Mouse (Mus musculus) embryo, embryonic 10.5 days (tissue): ENCODE results near the gene Cfdp1.
A peak's percentile ranks its signal among the peaks of the same experiment; 100 is the strongest.
"Not testable (repeated sequence)": the region's sequence is repeated elsewhere in the genome, so short reads cannot be mapped to it uniquely, and the experiment has no call there.

Experiments used
- DNase-seq: peaks from one replicate; pipeline ENCODE4 v3.0.0-alpha.2; 2015; ENCODE audit warnings: low spot score

The Cfdp1 gene

DNA sequence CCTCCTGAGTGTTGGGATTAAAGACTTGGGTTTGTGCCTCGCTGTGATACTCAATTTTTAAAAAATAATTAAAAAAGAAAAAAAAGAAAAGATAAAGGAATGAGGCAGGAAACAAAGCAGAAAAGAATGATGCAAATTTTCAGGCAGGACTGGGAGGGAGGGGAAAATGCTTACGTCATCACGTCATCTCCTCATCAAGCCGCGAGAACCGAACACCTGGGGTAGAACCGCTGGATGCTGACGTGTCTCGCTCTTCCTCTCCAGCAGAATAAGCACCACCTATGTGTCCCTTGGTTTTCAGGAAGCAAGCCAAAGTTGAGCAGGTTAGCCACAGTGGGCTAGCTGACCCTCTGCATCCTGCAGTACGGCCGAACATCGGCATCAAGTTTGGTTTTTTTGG lies 1.9 kb upstream of the Cfdp1 start:
- no peak for DNase-seq

DNA sequence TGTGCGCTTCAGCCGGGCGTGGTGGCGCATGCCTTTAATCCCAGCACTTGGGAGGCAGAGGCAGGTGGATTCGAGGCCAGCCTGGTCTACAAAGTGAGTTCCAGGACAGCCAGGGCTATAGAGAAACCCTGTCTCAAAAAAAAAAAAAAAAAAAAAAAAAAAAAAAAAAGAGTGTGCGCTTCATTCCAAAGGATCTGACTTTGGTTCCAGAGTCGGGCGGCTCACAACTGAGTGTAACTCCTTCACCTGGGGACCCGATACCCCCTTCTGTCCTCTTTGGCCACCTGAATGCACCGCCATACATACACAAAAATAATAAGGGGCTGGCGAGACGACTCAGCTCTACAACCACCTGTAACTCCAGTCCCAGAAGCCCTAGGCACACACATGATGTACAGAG lies 872 bp downstream of the Cfdp1 start:
- not testable (repeated sequence) for DNase-seq

DNA sequence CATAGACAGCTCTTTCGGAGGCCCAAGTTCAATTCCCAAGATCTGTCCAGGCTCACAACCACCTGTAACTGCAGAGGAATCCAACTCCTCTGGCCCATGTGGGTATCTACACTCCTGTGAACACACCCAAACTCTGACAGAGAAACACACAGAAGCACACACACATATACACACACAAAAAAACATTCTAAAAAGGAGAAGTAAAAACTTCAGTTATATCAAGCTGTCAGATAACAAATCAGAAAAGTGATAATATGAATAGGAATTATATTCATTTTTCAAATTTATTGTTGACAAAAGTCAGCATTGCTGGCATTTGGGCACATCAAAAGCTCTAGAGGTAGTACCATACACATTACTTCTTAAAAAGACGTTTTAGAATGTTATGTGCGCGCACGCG lies 7.3 kb downstream of the Cfdp1 start:
- no peak for DNase-seq

- peak; percentile 31 for DNase-seq
Measured at GRCm38 (mm10) chr8:111835540-111835939, 18.6 kb downstream of the Cfdp1 start.

DNA sequence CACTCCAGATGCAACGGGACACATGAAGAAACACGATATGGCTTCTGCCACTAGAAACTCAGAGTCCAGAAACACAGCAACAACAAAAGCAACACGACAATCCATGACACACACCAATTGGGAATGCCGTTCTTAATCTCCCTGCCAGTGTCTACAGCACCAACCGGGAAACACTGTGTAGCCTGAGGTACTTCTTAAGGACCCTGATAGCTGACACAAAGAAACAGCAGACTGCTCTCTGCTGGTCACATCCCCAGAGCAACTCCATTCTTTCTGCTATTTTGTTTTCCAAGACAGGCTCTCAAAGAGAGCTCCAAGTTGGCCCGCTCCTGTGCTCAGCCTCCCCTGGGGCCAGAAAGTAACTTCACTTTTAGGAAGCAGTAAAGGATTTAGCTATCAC lies 20.1 kb downstream of the Cfdp1 start:
- no peak for DNase-seq

- DNase-seq: no peak
Measured at GRCm38 (mm10) chr8:111832983-111833382, 21.1 kb downstream of the Cfdp1 start.

- no peak for DNase-seq
Measured at GRCm38 (mm10) chr8:111831996-111832395, 22.1 kb downstream of the Cfdp1 start.

GRCm38 (mm10) chr8:111828595-111828994 lies 25.5 kb downstream of the Cfdp1 start:
- no peak for DNase-seq

DNA sequence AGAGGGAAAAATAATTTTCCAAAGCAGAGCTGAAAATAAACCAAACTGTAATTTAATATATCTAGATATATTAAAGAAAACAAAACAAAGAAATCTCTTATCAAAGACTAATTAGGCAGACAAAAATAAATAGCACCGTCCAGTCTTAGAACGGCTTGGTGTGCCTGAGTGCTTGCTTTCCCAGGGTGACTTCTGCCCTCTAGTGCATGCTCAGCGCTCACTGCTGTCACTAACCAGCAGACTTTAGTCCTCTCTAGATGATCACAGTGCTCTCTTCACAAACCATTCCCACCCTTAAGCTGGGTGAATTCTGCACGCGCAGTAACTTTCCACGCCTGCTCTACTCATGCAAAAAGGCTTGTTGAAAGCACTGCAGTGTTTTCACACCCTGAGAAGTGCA lies 28.9 kb downstream of the Cfdp1 start:
- DNase-seq: peak; percentile 20

DNA sequence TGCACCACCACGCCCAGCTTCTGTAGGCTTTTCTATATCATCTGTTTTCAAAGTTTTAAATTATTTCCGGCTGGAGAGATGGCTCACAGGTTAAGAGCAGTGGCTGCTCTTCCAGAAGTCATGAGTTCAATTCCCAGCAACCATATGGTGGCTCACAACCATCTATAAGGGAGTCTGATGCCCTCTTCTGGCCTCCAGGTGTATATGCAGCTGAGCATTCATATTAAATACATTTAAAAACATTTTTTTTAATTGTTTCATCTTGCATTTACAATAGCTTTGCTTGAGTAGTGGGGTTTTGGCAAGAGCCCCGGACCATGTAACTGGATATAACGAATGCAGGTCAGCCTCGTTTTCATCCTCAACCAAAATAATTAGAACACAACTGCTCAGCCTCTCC lies 29.8 kb downstream of the Cfdp1 start:
- DNase-seq: no peak

DNA sequence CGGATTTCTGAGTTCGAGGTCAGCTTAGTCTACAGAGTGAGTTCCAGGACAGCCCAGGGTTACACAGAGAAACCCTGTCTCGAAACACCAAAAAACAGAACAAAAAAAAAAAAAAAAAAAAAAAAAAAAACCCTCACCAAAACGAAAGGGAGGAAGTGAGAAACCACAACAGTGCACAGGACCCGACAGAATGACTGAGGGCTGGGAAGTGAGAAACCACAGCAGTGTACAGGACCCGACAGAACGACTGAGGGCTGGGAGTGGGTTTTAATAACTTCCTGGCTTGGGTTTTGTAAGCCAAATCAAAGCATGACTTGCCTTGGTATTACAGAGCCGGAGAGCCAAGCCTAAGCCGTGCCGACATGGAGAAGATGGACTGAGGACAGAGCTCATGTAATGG lies 32.9 kb downstream of the Cfdp1 start:
- DNase-seq: no peak

GRCm38 (mm10) chr8:111820691-111821090 lies 33.4 kb downstream of the Cfdp1 start:
- no peak for DNase-seq

GRCm38 (mm10) chr8:111820018-111820417 lies 34.1 kb downstream of the Cfdp1 start:
- DNase-seq: no peak

DNA sequence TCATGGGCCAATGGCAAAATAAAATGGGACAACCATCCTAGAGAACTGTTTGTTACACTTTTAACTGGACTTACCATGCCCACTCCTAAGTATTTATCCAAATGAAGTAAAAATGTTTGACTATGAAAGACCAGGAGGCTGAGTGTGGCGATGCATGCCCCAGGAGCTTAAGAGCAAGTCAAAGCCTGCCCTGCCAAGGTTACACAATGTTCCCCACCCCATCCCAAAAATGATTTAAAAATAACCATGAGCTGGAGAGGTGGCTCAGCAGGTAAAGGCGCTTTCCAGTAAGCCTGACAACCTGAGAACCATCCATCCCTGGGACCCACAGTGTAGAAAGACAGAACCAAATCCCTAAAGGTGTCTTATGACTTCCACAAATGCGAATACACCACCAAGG lies 35.5 kb downstream of the Cfdp1 start:
- DNase-seq: no peak

DNA sequence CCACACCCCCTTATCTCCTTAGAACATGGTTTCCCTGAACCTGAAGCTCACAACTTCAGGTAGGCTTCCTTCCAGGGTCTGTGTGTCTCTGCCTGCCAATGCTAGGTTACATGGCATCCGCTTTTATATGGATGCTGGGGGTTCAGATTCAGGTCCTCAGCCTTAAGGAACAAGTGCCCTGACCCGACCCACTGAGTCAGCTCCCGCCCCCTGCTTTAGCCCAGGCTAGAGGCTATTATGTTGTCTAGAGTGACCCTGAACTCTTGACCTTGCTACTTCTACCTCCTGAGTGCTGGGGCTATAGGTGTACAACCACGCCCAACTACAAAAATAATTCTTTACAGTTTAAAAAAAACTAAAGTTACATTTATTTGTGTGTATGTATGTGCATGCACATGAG lies 39.0 kb downstream of the Cfdp1 start:
- no peak for DNase-seq

DNA sequence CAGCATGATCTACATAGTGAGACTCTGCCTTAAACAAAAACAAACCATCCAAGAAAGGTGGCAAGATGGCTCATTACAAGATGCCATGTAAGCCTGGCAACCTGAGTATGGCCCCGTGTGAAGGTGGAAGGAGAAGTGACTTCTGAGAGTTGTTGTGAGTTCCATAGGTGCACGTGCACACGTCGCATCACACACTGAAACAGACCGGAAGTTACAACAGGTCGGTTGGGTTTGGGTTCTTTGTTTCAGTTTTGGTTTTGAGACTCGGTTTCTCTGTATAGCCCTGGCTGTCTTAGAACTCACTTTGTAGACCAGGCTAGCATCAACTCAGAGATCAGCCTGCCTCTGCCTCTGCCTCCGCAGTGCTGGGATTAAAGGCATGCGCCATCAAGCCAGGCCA lies 40.3 kb downstream of the Cfdp1 start:
- DNase-seq: no peak

DNA sequence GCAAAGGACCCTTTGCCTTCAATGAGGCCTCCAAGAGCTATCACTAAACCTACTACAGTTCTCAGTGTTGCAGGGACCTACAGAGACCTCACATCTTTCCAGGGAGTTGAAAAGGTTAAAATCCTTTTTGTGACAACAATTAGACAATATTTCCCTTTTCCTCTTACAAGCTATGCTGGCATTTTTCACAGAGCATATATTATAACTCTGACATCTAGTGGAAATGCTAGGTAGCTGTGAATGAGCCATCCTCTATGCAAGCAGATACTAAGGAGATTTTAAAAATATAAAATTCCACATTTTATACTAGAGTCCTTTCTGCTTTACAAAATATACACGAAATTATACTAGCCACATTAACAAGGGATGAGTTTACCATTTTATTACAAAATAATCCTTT lies 41.3 kb downstream of the Cfdp1 start:
- no peak for DNase-seq

DNA sequence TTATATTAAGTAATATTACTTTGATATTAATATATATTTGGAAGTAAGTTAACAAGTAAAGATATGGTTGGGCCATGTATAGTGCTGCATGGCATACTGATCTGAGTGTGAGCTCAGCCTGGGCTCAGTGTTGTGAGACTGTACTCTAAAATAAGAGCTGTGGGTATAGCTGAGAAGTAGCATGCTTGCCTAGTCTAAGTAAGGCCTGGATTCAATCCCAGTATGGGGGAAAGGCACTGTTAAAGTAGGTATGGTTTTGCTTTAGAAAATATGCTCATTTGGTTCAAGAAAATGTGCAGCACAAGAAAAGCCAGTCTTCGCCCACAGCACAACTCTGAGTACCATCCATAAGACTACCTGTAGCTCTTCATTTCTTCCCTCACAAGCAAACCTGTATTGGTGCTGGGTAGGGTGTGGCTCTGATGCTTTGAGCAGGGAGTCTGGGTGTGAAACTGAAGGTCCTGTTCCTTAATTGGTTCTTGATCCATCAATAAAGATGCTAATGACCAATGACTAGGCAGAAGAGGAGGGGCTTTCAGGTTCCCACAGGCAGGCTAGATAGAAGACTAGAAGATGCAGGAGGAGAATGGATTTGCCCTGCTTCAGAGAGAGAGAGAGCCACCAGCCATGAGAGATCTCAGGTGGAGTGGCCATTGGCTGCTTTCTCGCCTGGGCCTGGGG lies 43.3 kb downstream of the Cfdp1 start:
- DNase-seq: no peak

DNA sequence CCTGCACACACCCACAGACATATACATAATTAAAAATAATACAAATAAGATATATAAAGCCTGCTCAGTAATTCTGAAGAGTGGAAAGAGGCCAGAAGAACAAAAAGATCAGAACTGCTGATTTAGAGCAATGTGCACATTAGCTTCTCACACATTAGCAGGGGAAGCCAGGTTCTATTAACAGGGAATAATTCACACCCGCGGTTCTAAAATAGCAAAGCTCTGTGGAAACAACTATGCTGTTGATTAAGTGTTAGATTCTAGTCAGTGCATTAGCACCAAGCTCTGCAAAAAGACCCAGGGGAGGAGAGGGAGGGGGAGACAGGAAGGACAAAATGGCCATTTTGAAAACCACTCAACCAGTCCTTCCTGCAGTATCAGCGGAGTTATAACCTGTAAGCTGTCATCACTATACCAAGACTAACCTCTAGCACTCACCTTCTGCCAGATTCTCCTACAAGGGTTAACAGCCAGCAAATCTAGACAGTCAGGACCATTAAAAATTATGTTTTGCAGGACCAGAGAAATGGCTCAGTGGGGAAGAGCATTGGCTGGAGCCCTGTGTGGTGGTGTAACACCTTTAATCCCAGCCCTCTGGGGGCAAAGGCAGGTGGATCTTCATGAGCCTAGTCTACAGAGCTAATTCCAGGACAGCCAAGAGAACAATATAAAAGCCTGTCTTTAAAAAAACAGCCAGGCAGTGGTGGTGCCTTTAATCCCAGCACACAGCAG lies 45.0 kb downstream of the Cfdp1 start:
- DNase-seq: no peak

DNA sequence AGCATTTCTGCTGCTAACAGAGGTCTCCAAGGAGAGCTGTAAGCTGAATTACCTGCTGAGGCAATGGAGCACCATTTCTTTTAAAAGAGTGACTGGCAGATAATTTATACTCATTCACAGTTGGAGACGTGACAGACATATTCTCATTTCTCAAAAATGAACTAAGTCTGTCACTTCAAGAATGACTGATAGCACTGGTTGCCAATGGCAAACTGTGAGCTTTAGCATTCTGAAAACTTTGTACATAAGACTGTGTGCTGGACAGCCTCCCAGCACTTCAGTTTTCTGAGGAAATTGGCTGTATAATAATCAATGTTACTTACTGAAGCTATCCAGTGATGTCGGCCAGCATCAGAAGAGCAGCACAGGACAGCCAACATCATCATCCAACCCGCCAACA lies 46.1 kb downstream of the Cfdp1 start:
- DNase-seq: no peak

GRCm38 (mm10) chr8:111803362-111803761 lies 50.7 kb downstream of the Cfdp1 start:
- no peak for DNase-seq

DNA sequence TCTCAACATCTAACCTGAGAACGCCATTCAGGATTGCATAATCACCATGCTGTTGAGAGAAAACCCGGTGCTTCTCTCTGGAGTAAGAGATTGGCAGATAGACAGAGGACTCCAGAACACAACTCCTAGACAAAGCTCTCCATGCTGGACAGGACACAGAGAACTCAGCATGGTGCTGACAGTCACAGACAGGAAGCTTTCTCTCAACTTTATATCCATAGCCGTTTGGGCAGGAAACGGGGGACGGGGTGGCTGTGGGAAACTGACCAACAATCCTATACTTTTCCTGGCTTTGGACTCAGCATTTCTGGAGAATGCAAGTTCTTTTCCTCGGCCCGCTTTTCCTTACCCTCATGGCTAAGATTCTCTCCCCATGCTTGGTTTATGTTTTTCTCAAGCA lies 51.8 kb downstream of the Cfdp1 start:
- no peak for DNase-seq

GRCm38 (mm10) chr8:111801456-111801855 lies 52.6 kb downstream of the Cfdp1 start:
- peak; percentile 46 for DNase-seq

GRCm38 (mm10) chr8:111796528-111796927 lies 57.6 kb downstream of the Cfdp1 start:
- no peak for DNase-seq
